2 mouse cellular contexts compared by ENCODE assay signal in the genomic region with DNA sequence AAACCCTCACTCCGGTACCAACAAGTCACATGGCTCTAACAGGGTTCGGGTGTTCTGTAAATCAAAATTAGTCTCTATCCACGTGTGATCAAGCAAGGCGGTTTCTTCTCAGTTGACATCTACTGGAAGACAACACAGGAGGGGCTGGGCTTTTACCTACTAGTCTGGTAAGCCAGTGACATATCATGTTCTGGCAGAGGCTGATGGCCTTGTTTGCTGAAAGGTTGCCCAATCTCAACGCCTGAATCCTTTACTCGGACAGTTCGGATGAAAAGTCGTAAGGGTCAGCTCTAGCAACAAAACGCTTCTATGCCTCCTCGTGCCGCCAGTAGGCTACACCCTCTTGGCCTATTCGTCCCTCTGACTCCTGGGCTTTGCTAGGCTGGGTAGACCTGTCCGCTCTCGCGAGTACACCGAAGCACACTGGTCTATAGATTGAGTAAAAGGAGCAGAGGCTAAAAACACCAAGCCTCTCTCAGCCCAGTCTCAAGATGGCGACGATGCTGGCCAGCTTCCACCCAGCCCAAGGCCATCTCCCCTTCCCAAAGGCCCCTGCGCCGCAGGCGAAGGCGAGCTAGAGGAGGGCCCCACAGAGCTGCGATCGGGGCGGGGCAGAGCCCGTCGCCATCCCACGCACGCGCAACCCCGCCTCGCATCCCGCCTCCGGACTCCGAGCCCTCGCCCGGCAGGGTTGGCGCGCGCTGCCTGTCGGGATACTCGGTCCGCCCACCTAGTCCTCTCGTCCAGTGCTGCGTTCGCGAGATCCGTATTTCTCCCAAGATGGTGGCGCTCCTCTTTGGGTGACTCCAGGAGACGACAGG.
TF ChIP-seq lines count a peak whose summit lies in the region.

A gene (plus strand): TSS at position 706 of the 821 bp plus-strand sequence.

TF ChIP-seq in C2C12, 6 proteins besides CTCF, POLR2A, EP300 and RAD21 (continued from another document):
- TF ChIP-seq MYOD1 (IDR thresholded peaks at IDR 0.05; ENCODE audit: control insufficient read depth, insufficient read length, low read depth) (no peak), CEBPB (IDR thresholded peaks at IDR 0.05; ENCODE audit: low read depth) (no peak), MAX (IDR thresholded peaks at IDR 0.05) (no peak), USF1 (IDR thresholded peaks at IDR 0.05; ENCODE audit: low read depth) (no peak), FOSL1 (IDR thresholded peaks at IDR 0.05; ENCODE audit: insufficient read depth, low read length, poor library complexity, severe bottlenecking) (no peak)
TF ChIP-seq in C2C12: peak in this region for 0.

TF ChIP-seq in myocyte, 11 proteins besides CTCF, POLR2A, EP300 and RAD21 (continued from another document):
- TF ChIP-seq POLR2AphosphoS2 (IDR thresholded peaks at IDR 0.05; ENCODE audit: insufficient read length, low read depth), result peak; percentile 94
- TF ChIP-seq CEBPB (IDR thresholded peaks at IDR 0.05; ENCODE audit: insufficient read depth, poor library complexity, severe bottlenecking), result no peak
- no peak for TF ChIP-seq TCF12 (IDR thresholded peaks at IDR 0.05; ENCODE audit: insufficient read depth, poor library complexity, severe bottlenecking)
